Mouse (Mus musculus) right cerebral cortex, adult 2 months (tissue): ENCODE results near the gene Cyp4a31.
"Not testable (repeated sequence)": the region's sequence is repeated elsewhere in the genome, so short reads cannot be mapped to it uniquely, and the experiment has no call there.

Source experiments
- DNase-seq, 2 experiments: peaks; one replicate each; pipeline ENCODE4 v3.0.0; 2021 to 2022; ENCODE audit warnings: low spot score in 2 of 2

Cyp4a31 gene

GRCm38 (mm10) chr4:115563401-115563800 lies at the start of gene Cyp4a31:
Cyp4a31 (plus strand) TSS chr4:115563649.
- no peak for DNase-seq

GRCm38 (mm10) chr4:115513964-115514363 lies 49.5 kb upstream of the Cyp4a31 start:
- not testable (repeated sequence) for DNase-seq

- not testable (repeated sequence) for DNase-seq
Observed at GRCm38 (mm10) chr4:115518000-115518399, 45.4 kb upstream of the Cyp4a31 start, which contains the start of gene Cyp4a10. Cyp4a10 (plus strand) TSS chr4:115518264.

GRCm38 (mm10) chr4:115519444-115519843 lies 44.0 kb upstream of the Cyp4a31 start:
- no peak for DNase-seq

- DNase-seq: no peak
Observed at GRCm38 (mm10) chr4:115521766-115522165, 41.7 kb upstream of the Cyp4a31 start.

GRCm38 (mm10) chr4:115545101-115545500 lies 18.3 kb upstream of the Cyp4a31 start:
- no peak for DNase-seq

GRCm38 (mm10) chr4:115546141-115546828 lies 17.2 kb upstream of the Cyp4a31 start:
- no peak for DNase-seq

GRCm38 (mm10) chr4:115552726-115553125 lies 10.7 kb upstream of the Cyp4a31 start:
- no peak for DNase-seq

- DNase-seq: no peak
Observed at GRCm38 (mm10) chr4:115555513-115555912, 7.9 kb upstream of the Cyp4a31 start.

- no peak for DNase-seq
Observed at GRCm38 (mm10) chr4:115557861-115558561, 5.4 kb upstream of the Cyp4a31 start.

GRCm38 (mm10) chr4:115561236-115561635 lies 2.2 kb upstream of the Cyp4a31 start:
- DNase-seq: not testable (repeated sequence)

- not testable (repeated sequence) for DNase-seq
Observed at GRCm38 (mm10) chr4:115564469-115565225, 1.2 kb downstream of the Cyp4a31 start.

- no peak for DNase-seq
Observed at GRCm38 (mm10) chr4:115575255-115575654, 11.8 kb downstream of the Cyp4a31 start.

GRCm38 (mm10) chr4:115575776-115576175 lies 12.3 kb downstream of the Cyp4a31 start:
- DNase-seq: no peak

- DNase-seq: no peak
Observed at GRCm38 (mm10) chr4:115583036-115583435, 19.6 kb downstream of the Cyp4a31 start.

GRCm38 (mm10) chr4:115596357-115596756 lies 32.9 kb downstream of the Cyp4a31 start:
- DNase-seq: no peak

- no peak for DNase-seq
Observed at GRCm38 (mm10) chr4:115596824-115597336, 33.4 kb downstream of the Cyp4a31 start.

- not testable (repeated sequence) for DNase-seq
Observed at GRCm38 (mm10) chr4:115600611-115601010, 37.2 kb downstream of the Cyp4a31 start, which contains the start of gene Cyp4a32. Cyp4a32 (plus strand) TSS chr4:115600969.

GRCm38 (mm10) chr4:115614005-115614404 lies 50.6 kb downstream of the Cyp4a31 start:
- no peak for DNase-seq

GRCm38 (mm10) chr4:115625560-115625959 lies 62.1 kb downstream of the Cyp4a31 start:
- DNase-seq: not testable (repeated sequence)
